Mouse (Mus musculus) spleen, postnatal 0 days (tissue): ENCODE results near the gene Rtn3. TPM values are rescaled to one million over a fixed set of nuclear protein-coding genes. Genes with fewer than 3 reads are reported as not detected.

Experiments
- polyA plus RNA-seq: library from polyadenylated mRNA; unstranded; fragments of >200 nt; fragmentation: Nextera tagmentation; extraction: Ambion mirVana; gene quantifications from 2 replicates; pipeline ENCODE4 v1.2.1, GENCODE M21; 2015

Gene Rtn3
- polyA plus RNA-seq: 70.4 and 79.1 TPM in 2 replicates

GRCm38 (mm10) chr19:7482599-7483511 is at the start of gene Rtn3:
Gene Rtn3 (minus strand): TSS chr19:7483281.

GRCm38 (mm10) chr19:7493352-7494186 is 10.5 kb upstream of the Rtn3 start, which contains the start of gene Atl3:
Gene Atl3 (plus strand): TSS chr19:7494040.

GRCm38 (mm10) chr19:7416834-7417735 is 66.0 kb downstream of the Rtn3 start, which contains the start of gene 2700081O15Rik:
Gene 2700081O15Rik (plus strand): TSS chr19:7417625.

GRCm38 (mm10) chr19:7382903-7383865 is 99.9 kb downstream of the Rtn3 start, which contains the start of gene Spindoc:
Gene Spindoc (minus strand): TSS chr19:7382994.

Other genes starting within 250 kb of the Rtn3 start
- 32.8 and 34.8 TPM in 2 replicates for gene Naa40, start 242.1 kb downstream of the Rtn3 start, polyA plus RNA-seq
- gene Rcor2, start 216.0 kb downstream of the Rtn3 start, polyA plus RNA-seq: 1.5 TPM in 2 replicates
- 25.2 and 32.3 TPM in 2 replicates for gene Mark2, start 141.4 kb downstream of the Rtn3 start, polyA plus RNA-seq
- gene Spindoc, start 100.3 kb downstream of the Rtn3 start, polyA plus RNA-seq: 7.6 and 10.6 TPM in 2 replicates
- gene 2700081O15Rik, start 65.7 kb downstream of the Rtn3 start, polyA plus RNA-seq: 2.4 and 3.1 TPM in 2 replicates
- 13.7 and 14.1 TPM in 2 replicates for gene Atl3, start 10.8 kb upstream of the Rtn3 start, polyA plus RNA-seq
- 31.0 and 36.0 TPM in 2 replicates for gene Pla2g16, start 74.2 kb upstream of the Rtn3 start, polyA plus RNA-seq
- not detected in 2 replicates for gene Lgals12, start 123.9 kb upstream of the Rtn3 start, polyA plus RNA-seq
- not detected in 2 replicates for gene Hrasls5, start 129.3 kb upstream of the Rtn3 start, polyA plus RNA-seq
- not detected in 2 replicates for gene Slc22a19, start 228.0 kb upstream of the Rtn3 start, polyA plus RNA-seq